Mouse (Mus musculus) erythroid progenitor cell, adult 5-6 weeks (primary cell): Measurements from ENCODE around the gene Pou2af1. TPM values are rescaled to one million over a fixed set of nuclear protein-coding genes. Genes with fewer than 3 reads are reported as not detected.

Experiments
- ATAC-seq: replicated peaks from 2 replicates; pipeline ENCODE4 v1.8.0; 2016; ENCODE audit warnings: moderate number of reproducible peaks, mild to moderate bottlenecking, moderate TSS enrichment, inconsistent platforms; ENCODE audit not compliant: poor library complexity, low FRiP score, severe bottlenecking
- total RNA-seq, 2 experiments: library from RNA; stranded (forward) in 1 of 2; stranded (reverse) in 1 of 2; fragments of 150-400 nt in 1 of 2; fragments of 186-747, 209-891 nt in 1 of 2; gene quantifications; 2 replicates each; pipeline versions ENCODE4 v1.2.3 to v1.2.4; 2015 to 2017; ENCODE audit warnings: low replicate concordance in 2 of 2

Gene Pou2af1
- 21.6 and 52.4 TPM in 2 replicates for total RNA-seq (2015; ENCODE audit: low replicate concordance)
- total RNA-seq (2017; ENCODE audit: low replicate concordance), result 13.1 and 18.0 TPM in 2 replicates

DNA sequence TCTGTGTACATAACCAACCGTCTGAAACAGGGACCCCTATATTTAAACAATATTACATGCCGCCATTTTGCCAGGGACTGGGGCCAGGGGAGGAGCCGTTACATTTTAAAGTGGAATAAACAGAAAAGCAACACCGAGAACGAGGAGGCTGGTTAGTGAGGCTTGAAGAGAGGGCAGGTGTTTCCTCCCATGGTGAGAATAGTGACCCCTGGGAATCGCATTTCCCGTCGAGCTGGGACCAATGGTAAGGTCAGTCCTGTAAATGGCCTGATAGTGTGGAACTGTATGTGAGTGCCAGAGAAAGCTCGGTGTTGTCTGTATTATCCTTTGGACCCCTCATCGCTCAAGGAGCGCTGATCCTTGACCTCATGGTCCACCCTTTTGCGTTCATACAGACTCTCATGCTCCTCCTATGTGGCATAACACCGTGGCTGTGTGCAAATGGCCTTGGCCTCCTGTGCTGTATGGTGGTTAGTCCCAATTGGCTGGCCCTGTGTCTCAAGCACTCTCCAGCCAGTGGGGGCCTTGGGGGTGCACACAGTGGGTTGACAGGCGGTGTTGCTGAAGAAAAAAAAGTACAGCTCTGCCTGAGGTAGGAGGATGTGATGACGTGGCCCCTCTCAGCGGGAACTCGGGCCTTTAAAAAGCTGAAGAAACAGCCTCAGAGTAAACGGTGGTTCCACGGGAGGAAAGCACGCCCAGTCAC is at the start of gene Pou2af1:
Gene Pou2af1 (plus strand): TSS at position 686 of the 706 bp plus-strand sequence.
- no peak for ATAC-seq

DNA sequence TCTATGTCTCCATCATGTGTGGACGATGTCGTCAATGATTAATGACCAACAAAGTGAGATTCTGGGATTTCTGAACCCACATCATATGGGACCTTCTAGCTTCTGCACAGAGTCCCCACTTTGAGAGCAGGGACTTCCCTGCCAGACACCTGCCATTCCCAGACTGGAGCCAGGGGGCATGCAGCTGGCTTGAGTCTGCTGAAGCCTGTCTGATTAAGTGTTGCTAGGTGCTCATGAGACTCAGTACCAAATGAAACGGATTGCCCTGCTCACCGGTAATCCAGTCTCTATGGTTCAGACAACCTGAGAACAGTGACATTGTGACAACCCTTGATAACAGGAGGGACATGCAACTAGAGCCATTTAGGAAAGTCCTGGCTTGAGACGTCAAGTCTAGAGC is 49.5 kb upstream of the Pou2af1 start:
- ATAC-seq, result no peak

DNA sequence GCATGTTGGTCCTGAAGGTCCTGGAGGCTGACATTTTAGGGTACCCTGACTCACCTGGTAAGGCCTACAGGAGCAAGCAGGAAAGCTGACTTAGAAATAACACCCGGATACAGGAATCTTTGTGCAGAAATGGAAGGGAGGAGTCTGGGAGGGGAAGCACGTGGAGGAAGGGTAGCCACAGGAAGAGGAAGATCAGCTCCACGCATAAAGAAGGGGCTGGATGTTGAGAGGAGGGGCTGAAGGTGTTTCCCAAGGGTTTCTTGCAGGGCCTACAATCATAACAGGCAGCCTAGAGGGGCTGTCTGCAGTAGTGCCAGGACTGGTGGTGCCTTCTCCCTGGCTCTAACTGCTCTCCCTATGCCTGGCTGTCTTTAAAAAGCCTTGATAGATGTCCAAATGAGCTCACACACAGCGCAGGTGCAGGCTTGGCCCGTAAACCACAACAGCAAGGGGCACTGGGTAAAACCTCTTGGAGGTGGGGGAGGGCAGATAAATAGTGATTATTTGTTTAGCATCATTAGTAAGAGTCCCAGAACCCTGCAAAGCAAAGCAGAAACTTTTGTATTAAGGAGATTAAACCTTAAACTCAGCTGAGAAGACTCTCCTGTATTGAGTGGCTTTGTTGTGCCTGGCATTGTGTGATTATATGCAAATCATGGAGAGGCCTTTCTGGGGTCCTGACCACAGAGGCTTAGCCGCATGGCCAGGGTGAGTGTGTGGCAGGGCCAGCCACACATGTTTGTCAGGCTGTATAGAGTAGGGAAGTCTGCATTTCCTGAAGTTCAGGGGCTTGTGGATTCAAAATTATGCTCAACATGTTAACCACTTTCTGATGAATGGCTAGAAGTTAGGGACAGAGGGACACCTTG is 48.0 kb upstream of the Pou2af1 start, which contains the start of gene Gm32742:
Gene Gm32742 (minus strand): TSS at position 206 of the 869 bp plus-strand sequence.
- ATAC-seq, result no peak

DNA sequence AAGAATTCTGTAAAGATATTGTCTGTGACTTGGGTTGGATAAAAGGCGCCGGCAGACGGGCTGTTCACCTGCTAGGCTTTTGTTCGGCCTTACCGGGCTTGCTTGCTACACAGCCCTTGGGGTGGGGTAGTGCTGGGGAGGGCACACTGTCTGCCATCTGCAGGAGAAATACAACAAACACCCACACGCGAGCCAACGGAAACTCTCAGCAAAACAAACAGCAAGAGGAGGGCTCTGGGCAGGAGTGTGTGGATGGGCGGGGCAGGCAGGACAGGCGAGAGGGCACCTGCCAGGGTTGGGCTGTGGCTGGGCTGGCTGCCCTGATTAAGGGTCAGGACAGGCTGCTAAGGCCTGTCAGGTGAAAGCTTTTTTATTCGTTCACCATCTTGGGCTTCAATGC is 45.6 kb upstream of the Pou2af1 start:
- ATAC-seq, result no peak

DNA sequence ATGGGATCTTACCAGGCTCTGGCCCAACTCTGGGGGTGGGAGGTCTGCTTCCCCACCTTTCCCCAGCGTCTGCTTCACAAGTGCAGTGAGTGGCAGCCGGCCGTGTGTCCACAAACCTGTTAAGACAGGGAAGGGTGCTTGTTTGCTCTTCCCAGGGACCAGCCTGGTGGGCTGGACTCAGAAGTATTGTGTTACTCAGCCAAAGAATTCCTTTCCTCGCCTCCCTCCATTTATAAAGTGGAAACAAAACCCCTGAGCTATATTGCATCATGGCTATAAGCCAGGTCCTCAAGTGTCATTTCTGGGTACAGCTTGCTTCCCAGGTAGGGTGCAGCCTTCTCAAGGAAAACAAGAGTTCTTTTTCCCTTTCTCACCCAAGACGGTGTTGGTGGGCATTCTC is 44.8 kb upstream of the Pou2af1 start:
- ATAC-seq, result no peak

DNA sequence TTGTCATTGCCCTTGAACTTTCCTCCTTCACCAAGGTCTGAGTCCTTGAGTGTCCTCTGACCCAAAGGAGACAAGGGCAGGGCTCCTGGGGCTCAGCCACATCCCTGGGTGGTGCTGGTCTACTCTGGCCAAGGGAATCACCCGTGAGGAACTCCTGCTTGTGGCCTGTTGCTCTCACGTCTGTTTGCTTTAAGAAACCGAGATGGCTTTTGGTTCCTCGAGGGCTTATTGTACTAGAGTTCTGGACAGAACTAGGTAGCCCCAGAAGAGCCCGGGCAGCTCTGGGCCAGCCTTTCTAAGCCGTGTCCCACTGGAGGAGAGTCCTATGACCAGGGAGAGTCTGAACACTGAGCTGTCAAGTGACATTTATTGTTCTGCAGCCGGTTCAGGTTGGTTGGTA is 44.4 kb upstream of the Pou2af1 start:
- no peak for ATAC-seq

DNA sequence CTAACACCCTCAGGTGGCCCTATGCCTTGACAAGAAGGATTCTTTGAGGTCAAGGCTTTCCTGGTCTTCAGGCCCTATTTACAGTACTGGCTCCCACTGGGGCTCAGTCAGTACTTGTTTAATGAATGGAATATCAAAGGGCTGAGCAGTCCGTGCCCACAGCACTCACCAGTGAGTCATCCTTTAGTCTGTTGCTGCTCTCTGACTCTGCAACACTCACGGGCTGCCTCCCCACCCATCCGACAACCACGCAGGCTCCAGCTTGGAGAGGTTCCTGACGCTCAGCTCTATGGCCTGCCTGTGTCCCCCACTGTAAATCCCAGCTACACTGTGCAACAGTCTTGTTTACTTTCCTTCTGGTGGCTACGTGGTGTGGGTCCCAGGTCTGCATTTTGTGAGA is 43.2 kb upstream of the Pou2af1 start:
- no peak for ATAC-seq

DNA sequence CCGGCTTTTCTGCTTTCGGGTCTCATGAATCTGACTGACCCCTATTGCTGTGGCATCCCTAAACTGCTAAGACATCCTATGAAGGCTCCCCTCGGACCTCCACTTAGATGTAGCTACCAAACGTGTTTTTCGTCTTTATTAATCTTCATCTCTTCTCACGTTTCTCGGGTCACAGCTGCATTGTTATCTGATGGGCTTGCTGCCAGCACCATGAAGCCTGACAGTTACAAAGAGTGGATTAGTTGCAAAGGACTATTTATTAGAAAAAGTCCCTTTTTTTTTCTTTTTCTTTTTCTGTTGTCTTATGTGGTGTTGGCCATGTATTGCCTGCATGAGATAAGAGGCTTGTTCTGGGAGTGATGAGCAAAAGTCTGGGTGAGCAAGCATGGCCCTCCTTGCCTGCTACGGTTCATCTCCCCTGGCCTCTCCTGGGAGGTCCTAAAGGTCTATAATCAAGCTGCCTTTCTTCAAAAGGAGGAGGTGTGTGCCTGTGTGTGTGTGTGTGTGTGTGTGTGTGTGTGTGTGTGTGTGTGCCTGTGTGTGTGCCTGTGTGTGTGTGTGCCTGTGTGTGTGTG is 38.5 kb upstream of the Pou2af1 start:
- ATAC-seq, result no peak

DNA sequence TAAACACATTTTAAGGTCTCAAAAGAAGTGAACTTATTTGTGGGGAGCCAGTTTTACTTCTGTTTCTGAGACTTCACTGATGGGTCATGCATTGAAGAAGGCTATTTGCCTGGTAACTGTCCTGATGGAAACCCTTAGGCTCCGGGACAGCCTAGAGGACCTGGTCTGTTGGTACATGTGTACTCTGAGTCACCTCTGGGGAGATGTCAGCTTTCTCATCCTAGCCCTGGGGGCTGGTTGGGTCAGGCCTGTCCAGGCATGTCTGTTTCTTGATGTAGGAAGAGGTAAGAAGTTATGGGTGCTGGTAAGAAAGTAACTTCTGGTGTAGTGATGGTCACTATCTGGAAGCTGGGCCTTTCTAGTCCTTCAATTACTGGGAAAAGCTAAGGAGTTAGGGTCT is 37.8 kb upstream of the Pou2af1 start:
- ATAC-seq, result no peak

DNA sequence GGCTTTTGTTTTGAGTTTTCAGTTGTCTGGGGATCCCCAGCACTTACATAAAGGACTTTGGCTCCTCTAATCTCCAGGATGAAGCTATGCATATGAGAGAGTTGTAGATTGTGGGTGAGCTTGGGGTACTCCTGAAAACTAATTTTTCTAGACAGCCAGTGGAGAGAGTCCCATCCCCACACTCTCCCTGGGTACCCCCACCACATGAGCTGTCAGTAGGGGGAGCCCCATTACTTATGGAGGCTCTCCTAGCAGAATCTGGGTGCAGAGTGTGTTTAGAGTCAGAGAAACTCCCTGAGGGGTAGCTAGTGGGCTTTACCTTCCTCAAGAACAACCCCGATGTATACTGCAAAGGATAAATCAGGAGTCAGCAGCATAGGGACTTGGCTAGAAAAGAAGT is 35.2 kb upstream of the Pou2af1 start:
- no peak for ATAC-seq

DNA sequence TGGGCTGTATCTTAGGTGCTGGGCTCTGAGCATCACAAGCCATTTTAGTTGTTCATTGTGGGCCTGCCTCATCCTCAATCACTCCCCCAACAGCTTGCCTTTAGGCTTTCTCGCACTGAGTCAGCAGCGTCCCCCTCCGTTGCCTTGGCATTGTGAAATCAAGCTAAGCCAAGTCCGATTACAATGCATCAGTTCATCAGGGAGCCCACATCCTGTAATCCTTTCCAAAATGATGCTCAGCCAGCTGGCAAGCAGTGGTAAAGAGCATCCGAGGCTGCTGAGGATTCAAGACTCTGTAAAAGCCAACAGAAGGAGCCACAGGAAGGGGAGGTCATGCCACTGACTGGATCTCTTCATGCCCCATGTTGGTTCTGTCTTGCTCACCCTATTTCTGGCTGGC is 32.9 kb upstream of the Pou2af1 start:
- no peak for ATAC-seq

DNA sequence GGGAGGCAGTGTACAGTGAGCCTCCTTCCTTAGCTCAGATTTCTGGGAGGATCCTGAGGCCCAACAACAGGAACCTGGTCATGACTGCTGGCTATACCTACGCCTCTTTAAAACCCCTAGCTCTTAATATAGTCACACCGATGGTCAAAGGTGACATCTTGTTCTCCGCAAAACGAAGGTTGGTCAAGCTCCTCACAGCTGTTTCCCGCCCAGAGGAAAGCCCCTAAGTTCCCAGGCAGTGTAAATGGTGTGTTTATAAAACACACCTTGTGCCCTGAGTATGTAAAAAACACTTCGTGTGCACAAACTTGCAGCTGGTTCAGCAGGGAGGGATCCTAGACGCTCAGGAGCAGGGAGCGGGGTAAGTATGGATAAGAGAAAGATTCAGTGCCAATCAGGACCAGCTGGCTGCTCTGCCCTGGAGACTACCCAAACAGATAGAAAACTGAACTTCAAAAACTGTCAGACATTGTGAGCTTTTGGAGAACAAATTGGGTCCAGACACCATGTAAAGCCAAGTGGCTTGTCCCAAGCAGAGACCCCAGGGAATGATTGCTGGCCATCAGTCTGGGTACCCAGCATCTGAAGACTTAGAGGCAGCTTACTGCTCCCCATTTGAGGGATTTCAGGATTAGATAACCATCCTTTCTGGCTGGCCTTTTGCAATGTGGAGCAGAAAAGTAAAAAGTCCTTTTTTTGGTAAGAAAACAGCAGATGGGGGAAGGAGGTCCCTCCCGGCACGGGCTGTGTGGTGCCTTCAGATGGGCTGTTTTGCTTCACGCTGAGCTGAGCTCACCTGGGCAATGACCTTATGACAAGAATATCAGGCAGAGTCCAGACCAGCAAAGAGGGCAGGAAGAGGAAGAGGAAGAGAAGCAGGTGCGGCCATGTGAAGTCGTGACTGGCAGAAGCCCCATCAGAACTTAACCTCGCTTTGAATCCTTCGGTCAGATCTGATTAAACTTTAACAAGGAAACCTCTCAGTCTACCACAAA is 30.5 kb upstream of the Pou2af1 start:
- no peak for ATAC-seq

DNA sequence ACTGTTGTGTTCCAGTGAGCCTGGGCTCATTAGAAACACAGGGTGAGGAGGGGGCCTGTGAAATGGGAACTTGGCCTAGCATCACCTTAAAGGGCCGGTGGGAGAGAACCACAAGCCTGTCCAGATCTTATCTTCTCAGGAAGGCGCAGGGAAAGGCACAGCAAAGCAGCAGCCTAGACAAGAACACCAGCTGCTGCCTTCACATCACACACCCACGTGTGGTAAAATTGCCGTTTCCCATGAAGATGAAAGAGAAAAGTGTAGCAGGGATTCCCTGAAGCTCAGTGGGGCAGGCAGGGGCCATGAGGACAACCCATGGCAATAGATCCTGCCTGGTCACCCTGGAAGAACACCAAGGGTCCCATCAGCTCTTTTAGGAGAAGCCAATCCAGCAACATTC is 28.1 kb upstream of the Pou2af1 start:
- ATAC-seq, result no peak

DNA sequence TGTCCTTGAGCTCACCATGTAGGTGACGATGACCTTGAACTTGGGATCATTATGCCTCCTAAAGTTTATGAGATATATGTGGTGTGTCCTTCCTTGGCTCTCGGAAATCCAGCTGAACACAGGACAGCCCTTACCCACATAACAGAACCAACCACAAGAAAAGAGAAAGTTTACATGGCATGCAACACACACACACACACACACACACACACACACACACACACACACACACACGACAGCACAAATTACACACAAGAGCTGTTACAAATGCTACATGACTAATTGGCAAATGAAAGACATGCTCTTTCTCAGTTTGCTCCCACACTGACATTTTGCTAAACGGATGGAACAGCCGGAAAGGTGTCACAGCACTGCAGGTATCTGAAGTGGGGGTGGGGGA is 27.6 kb upstream of the Pou2af1 start:
- ATAC-seq, result no peak

DNA sequence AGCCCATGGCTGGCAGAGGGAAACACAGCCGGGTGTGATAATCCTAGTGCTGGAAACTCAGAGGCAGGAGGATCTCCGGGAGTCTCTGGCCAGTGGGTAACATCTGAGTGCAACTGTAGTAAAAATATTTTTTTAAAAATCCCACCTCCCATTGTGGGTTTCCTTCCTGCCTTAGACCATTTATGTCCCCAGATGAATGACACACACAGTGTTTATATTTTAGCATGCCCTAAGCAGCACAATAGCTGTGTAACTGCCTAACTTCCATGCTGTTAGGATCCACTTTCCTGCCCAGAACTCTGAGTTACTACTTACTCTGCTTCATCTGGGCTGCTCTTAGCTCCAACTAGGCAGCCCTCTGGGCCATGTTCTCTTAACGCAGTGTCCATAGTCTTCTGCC is 22.9 kb upstream of the Pou2af1 start:
- ATAC-seq, result no peak

DNA sequence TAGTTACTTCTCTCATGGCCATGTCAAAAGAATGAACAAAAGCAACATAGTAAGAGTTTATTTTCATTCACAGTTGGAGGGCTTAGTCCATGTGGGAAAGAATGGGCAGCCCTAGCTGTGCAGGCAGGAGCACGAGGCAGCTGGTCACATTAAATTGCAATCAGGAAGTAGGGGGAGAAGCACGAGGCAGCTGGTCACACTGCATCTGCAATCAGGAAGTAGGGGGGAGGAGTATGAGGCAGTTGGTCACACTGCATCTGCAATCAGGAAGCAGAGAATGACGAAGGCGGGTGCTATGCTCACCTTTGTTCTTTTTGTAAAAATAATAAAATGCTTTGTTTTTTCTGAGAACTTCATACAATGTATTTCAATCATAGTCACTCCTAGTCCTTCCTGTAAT is 18.7 kb upstream of the Pou2af1 start:
- no peak for ATAC-seq

DNA sequence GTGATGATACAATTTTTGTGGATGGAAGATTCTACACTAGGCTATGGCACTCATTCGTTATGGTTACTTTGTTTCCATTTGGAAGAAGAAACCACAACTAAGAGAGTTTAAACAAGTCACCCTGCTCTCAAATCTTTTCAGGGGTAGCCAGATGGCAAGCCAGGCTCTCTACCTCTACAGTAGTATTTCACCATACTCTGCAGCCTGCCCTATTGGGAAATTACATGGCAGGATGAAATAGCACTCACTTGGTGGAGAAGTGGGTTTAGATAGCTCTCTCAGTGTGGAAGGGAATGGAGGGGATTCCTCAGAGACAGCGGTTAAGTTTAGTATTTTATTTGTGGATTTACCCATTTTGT is 4.6 kb upstream of the Pou2af1 start:
- no peak for ATAC-seq

DNA sequence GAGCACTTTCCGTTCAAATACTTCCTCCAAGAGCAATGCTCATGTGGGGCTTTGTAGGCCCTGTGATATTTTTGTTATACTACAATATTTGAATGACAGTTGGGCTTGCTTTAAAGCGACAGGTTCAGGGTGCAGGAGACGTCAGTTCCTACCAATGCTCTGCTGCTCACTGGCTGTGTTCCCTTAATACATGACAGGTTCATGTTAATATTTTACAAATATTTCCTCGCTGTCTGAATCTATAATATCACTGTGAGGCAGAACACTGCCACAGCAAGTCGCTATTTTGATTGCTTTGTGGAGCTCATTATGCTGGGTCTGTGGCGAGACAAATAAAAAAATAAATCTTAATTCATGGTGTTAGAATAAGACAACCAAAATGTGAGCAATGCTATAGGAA is 2.3 kb upstream of the Pou2af1 start:
- no peak for ATAC-seq

DNA sequence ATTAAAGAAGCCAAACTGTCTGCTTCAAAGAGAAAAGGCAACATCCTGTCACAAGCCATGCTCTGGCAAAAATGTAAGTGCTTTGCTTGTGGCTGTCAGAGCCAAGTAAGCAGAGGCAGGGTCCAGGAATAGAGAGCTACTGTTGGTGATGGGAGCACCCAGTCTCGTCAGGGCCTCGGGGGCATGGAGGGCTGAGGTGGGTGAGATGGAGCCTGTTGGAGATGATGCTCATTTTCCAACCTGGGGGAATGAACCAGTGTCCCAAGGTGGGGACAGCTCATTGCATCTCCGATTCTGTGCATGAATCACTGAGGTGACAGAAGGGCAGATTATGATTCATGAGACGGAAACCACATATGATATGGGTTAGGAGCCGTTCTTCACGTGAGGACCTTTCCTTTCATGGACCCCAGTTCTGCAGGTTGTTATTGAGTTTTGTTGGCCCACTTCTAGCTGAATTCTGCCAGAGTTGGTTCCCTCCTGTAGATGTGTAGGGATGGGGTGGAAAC is 275 bp downstream of the Pou2af1 start:
- ATAC-seq, result no peak

DNA sequence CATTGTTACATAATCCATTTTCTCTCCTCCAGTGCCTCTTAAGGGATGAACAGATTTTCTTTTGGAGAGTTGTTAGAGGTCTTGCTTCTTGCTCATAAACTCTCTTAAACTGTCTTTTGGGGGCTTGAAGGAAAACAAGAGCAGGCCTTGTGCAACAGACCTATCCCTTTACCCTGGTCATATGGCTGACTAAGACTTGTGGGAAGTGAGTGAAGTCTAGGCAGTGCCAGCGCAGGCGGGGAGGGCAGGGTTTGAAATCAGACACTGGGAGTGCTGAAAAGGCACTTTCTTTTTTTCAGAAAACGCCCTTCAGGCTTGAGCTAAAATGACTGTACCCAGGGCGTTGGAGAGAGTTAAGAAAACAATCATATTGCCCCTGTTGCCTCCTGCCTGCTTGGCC is 1.8 kb downstream of the Pou2af1 start:
- no peak for ATAC-seq
